Comparison of ENCODE assay signal across 9 mouse cellular contexts in genomic region chr1:35875210-35875811, GRCm38 (mm10).
DNase-seq lines count a peak whose midpoint lies in the region; ATAC-seq and TF ChIP-seq lines count a peak whose summit lies in the region.
"Had no signal": no experiment of that assay in that cellular context is flagged by ENCODE, and none has a peak within 500 bp of the region (broad histone marks: within the 10 kb centered on the region; RNA-seq: fewer than 3 reads in every experiment).

No protein-coding gene starts in this region.

- TF ChIP-seq POLR2A in brain, embryonic 14.5 days (IDR thresholded peaks at IDR 0.05; ENCODE audit: borderline replicate concordance, extremely low read depth, insufficient read depth, insufficient read length, poor library complexity, severe bottlenecking): no peak

- TF ChIP-seq CTCF in brain, embryonic 14.5 days (IDR thresholded peaks at IDR 0.05; ENCODE audit: borderline replicate concordance, extremely low read depth, insufficient read depth, insufficient read length): no peak

- H3K9me3 ChIP-seq in hindbrain, embryonic 14.5 days (ENCODE audit: control insufficient read depth, low read length): no peaks in the 10 kb centered on the region
- no peaks in the 10 kb centered on the region for H3K9me3 ChIP-seq in hindbrain, embryonic 13.5 days
- no peaks in the 10 kb centered on the region for H3K9me3 ChIP-seq in heart, embryonic 10.5 days
- no peaks in the 10 kb centered on the region for H3K9me3 ChIP-seq in lung, embryonic 15.5 days
- H3K9me3 ChIP-seq: G1E had no signal

- H3K36me3 ChIP-seq in hindbrain, embryonic 14.5 days (replicated peaks; ENCODE audit: control insufficient read depth, insufficient read depth): no peaks in the 10 kb centered on the region
- no peaks in the 10 kb centered on the region for H3K36me3 ChIP-seq in hindbrain, embryonic 13.5 days
- H3K36me3 ChIP-seq in heart, embryonic 10.5 days: no peaks in the 10 kb centered on the region
- H3K36me3 ChIP-seq in lung, embryonic 15.5 days: no peaks in the 10 kb centered on the region
- H3K36me3 ChIP-seq: G1E had no signal

- H3K9ac ChIP-seq in hindbrain, embryonic 14.5 days: no peak overlapping the region
- H3K9ac ChIP-seq in hindbrain, embryonic 13.5 days: no peak overlapping the region
- H3K9ac ChIP-seq in lung, embryonic 15.5 days: no peak overlapping the region

- peak; percentile 33 for DNase-seq in hindbrain, embryonic 14.5 days (ENCODE audit: low spot score)
- peak; percentile 87 for DNase-seq in brain, embryonic 14.5 days (ENCODE audit: low read depth)
- DNase-seq in heart, embryonic 10.5 days (ENCODE audit: low spot score): no peak
- DNase-seq in left cerebral cortex, postnatal 36 days (ENCODE audit: low spot score in 2 of 2): no peak
- no peak for DNase-seq in thymus, postnatal 4 days
- DNase-seq in spleen, adult 12 weeks (ENCODE audit: low spot score): no peak

- peak; percentile 60; the same call in 1 of the 2 replicates for ATAC-seq in hindbrain, embryonic 14.5 days (ENCODE audit: low FRiP score)
- ATAC-seq in hindbrain, embryonic 13.5 days (ENCODE audit: low FRiP score): no peak
- peak; percentile 28; the same call in 1 of the 2 replicates for ATAC-seq in lung, embryonic 15.5 days (ENCODE audit: borderline replicate concordance, extremely low read depth, low FRiP score, low TSS enrichment)

- no peak overlapping the region for H3K4me2 ChIP-seq in hindbrain, embryonic 14.5 days (replicated peaks)
- H3K4me2 ChIP-seq in hindbrain, embryonic 13.5 days: no peak overlapping the region
- no peak overlapping the region for H3K4me2 ChIP-seq in lung, embryonic 15.5 days

- no peak overlapping the region for H3K4me3 ChIP-seq in hindbrain, embryonic 14.5 days (replicated peaks; ENCODE audit: low read length)
- no peak overlapping the region for H3K4me3 ChIP-seq in hindbrain, embryonic 13.5 days
- no peak overlapping the region for H3K4me3 ChIP-seq in heart, embryonic 10.5 days
- H3K4me3 ChIP-seq in lung, embryonic 15.5 days: no peak overlapping the region

- 60% methylated on average over 11 of the region's 11 CpGs for WGBS in hindbrain, embryonic 14.5 days
- 63% methylated on average over 11 of the region's 11 CpGs for WGBS in hindbrain, embryonic 13.5 days
- 60% methylated on average over 11 of the region's 11 CpGs for WGBS in heart, embryonic 10.5 days
- 12% methylated on average over 11 of the region's 11 CpGs for WGBS in lung, embryonic 15.5 days

- no peaks in the 10 kb centered on the region for H3K27me3 ChIP-seq in hindbrain, embryonic 14.5 days (ENCODE audit: control insufficient read depth, insufficient read depth, low read length)
- H3K27me3 ChIP-seq in hindbrain, embryonic 13.5 days: no peaks in the 10 kb centered on the region
- no peaks in the 10 kb centered on the region for H3K27me3 ChIP-seq in heart, embryonic 10.5 days (ENCODE audit: insufficient read depth, poor library complexity, severe bottlenecking)
- H3K27me3 ChIP-seq in lung, embryonic 15.5 days: no peaks in the 10 kb centered on the region

- H3K4me1 ChIP-seq in hindbrain, embryonic 14.5 days (replicated peaks; ENCODE audit: control insufficient read depth, insufficient read depth, low read length): peaks cover 3% of the 10 kb centered on the region; the same call in 1 of the 2 replicates
- H3K4me1 ChIP-seq in hindbrain, embryonic 13.5 days (replicated peaks): peaks cover 17% of the 10 kb centered on the region
- peaks cover 28% of the 10 kb centered on the region for H3K4me1 ChIP-seq in heart, embryonic 10.5 days
- H3K4me1 ChIP-seq in lung, embryonic 15.5 days: peaks cover 14% of the 10 kb centered on the region

- H3K27ac ChIP-seq in hindbrain, embryonic 14.5 days: no peak overlapping the region
- no peak overlapping the region for H3K27ac ChIP-seq in hindbrain, embryonic 13.5 days
- peak overlapping the region; percentile 49; the same call in 1 of the 2 replicates for H3K27ac ChIP-seq in heart, embryonic 10.5 days
- peak overlapping the region; percentile 32; the same call in 1 of the 2 replicates for H3K27ac ChIP-seq in lung, embryonic 15.5 days

- intact Hi-C loops in left cerebral cortex, postnatal 36 days (cut with DNase I): loop anchor here (5.0 to 10.0 kb wide), 2 partner anchors 72 to 189 kb away; partner anchors contain the start of gene Hs6st1

Comparison
In these comparisons a context has a peak if more than half of its experiments do, and no peak if none do; other contexts are left out.
1. DNase-seq: peak in hindbrain, embryonic 14.5 days (single experiment) and brain, embryonic 14.5 days (single experiment); none in heart, embryonic 10.5 days (single experiment), left cerebral cortex, postnatal 36 days (0 of 2), thymus, postnatal 4 days (single experiment) and spleen, adult 12 weeks (single experiment).
2. H3K27ac ChIP-seq: peak in heart, embryonic 10.5 days (single experiment) and lung, embryonic 15.5 days (single experiment); none in hindbrain, embryonic 14.5 days (single experiment) and hindbrain, embryonic 13.5 days (single experiment).